Mouse (Mus musculus): ENCODE measurements around the gene Nr1i3. TPM values are rescaled to one million over a fixed set of nuclear protein-coding genes. Genes with fewer than 3 reads are reported as not detected.

Nr1i3 gene
- polyA plus RNA-seq, 1 experiment from 2014 or later, result 0.19 TPM

GRCm38 (mm10) chr1:171246709-171247452 lies 33.1 kb downstream of the Nr1i3 start:
- no peaks in the 10 kb centered on the region for H3K9me3 ChIP-seq (ENCODE audit: control insufficient read depth, low read length)
- peak overlapping the region; percentile 93 for H3K4me3 ChIP-seq (ENCODE audit: low read length)
- peak overlapping the region; percentile 96 for H3K27ac ChIP-seq (ENCODE audit: low read length)
- peak; percentile 92 for ATAC-seq (ENCODE audit: low read depth)
- WGBS, result 0% methylated on average over 41 of the region's 41 CpGs
- peak overlapping the region; percentile 94 for H3K9ac ChIP-seq (ENCODE audit: low read length)
- peak overlapping the region; percentile 81 for H3K4me2 ChIP-seq (ENCODE audit: low read depth, low read length)
- peaks cover 25% of the 10 kb centered on the region for H3K36me3 ChIP-seq (ENCODE audit: control insufficient read depth, insufficient read depth, low read length)
- peaks cover 45% of the 10 kb centered on the region for H3K4me1 ChIP-seq (replicated peaks; ENCODE audit: control insufficient read depth, insufficient read depth, low read length)
- no peaks in the 10 kb centered on the region for H3K27me3 ChIP-seq (ENCODE audit: control insufficient read depth, insufficient read depth, low read depth, low read length)

GRCm38 (mm10) chr1:171247453-171247841 lies 33.7 kb downstream of the Nr1i3 start:
- peak overlapping the region; percentile 64 for H3K9ac ChIP-seq (ENCODE audit: low read length)
- ATAC-seq (ENCODE audit: low read depth), result peak; percentile 3
- H3K9me3 ChIP-seq (ENCODE audit: control insufficient read depth, low read length), result no peaks in the 10 kb centered on the region
- H3K27me3 ChIP-seq (ENCODE audit: control insufficient read depth, insufficient read depth, low read depth, low read length), result no peaks in the 10 kb centered on the region
- peak overlapping the region; percentile 93 for H3K4me3 ChIP-seq (ENCODE audit: low read length)
- peaks cover 48% of the 10 kb centered on the region for H3K4me1 ChIP-seq (replicated peaks; ENCODE audit: control insufficient read depth, insufficient read depth, low read length)
- 7% methylated on average over 13 of the region's 13 CpGs for WGBS
- peak overlapping the region; percentile 64 for H3K4me2 ChIP-seq (ENCODE audit: low read depth, low read length)
- peak overlapping the region; percentile 96 for H3K27ac ChIP-seq (ENCODE audit: low read length)
- H3K36me3 ChIP-seq (ENCODE audit: control insufficient read depth, insufficient read depth, low read length), result peaks cover 21% of the 10 kb centered on the region

DNA sequence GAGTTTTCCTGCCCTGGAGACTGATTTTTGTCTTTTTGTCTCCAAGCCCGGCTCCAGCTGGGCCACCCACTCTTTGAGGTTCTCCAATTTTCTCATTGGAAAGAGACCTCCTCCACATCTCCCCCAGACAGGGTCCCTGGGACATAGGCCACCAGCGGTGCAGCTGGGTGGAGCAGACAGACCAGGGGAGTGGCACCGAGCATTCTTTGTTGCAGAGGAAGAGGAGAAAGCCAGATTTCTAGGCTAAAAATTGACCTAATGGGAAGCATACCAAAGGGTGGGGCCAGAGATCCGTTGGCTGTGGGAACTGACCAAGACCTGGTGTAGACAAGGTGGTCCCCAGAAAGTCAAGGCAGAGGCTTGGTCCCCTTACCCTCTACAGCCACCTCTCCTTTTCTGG lies 34.1 kb downstream of the Nr1i3 start:
- Histone ChIP-seq H3K27me3 (ENCODE audit: control insufficient read depth, insufficient read depth, low read depth, low read length) (no peaks in the 10 kb centered on the region), H3K4me2 (ENCODE audit: low read depth, low read length) (peak overlapping the region; percentile 64), H3K4me3 (ENCODE audit: low read length) (peak overlapping the region; percentile 93), H3K9ac (ENCODE audit: low read length) (peak overlapping the region; percentile 64; the same call in 1 of the 2 replicates), H3K36me3 (ENCODE audit: control insufficient read depth, insufficient read depth, low read length) (peaks cover 18% of the 10 kb centered on the region), H3K27ac (ENCODE audit: low read length) (peak overlapping the region; percentile 96), H3K4me1 (replicated peaks; ENCODE audit: control insufficient read depth, insufficient read depth, low read length) (peaks cover 48% of the 10 kb centered on the region), H3K9me3 (ENCODE audit: control insufficient read depth, low read length) (no peaks in the 10 kb centered on the region)
- 28% methylated on average over 4 of the region's 4 CpGs for WGBS
- no peak for ATAC-seq (ENCODE audit: low read depth)

DNA sequence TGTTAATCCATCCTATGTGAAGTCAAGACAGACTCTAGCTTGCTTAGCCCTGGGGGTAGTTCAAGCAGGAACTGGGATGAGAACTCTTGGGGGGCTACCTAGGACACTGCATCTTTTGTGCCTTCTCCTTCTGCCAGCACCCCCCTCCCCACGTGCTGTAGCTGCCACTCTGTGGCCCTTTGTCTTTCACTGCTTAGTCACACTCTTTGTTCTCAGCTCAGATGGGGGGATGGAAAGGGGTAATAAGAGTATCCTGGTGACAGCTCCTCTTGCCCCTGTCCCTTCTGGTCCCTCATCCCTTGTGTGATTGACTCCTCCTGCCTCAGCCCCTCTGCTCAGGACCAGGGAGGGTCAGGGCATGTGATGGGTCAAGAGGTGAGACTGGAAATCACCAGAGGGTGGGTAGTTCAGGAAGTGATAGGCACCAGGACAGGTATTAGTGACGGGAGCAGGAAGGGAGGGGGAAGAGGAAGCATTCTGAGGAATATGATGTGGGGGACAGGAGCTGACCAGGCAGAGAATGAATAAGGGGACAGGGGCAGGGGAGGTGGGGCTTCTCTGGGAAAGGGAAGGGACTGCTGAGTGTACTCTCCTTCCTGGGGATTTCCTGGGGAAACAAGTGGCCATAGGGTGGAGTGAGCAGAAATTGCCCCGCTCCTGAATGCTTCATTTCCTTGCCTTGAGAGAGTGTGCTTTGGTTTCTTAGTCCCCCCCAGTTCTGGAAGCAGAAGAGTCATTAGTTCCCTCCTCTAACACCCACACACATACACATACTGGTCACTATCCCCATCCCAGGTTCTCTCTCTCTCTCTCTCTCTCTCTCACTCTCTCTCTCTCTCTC lies 34.8 kb downstream of the Nr1i3 start:
- H3K36me3 ChIP-seq (ENCODE audit: control insufficient read depth, insufficient read depth, low read length), result peaks cover 11% of the 10 kb centered on the region; the same call in 1 of the 2 replicates
- H3K9ac ChIP-seq (ENCODE audit: low read length), result no peak overlapping the region
- H3K4me1 ChIP-seq (replicated peaks; ENCODE audit: control insufficient read depth, insufficient read depth, low read length), result peaks cover 48% of the 10 kb centered on the region
- WGBS, result 60% methylated on average over 3 of the region's 3 CpGs
- H3K4me3 ChIP-seq (ENCODE audit: low read length), result no peak overlapping the region
- no peaks in the 10 kb centered on the region for H3K27me3 ChIP-seq (ENCODE audit: control insufficient read depth, insufficient read depth, low read depth, low read length)
- H3K4me2 ChIP-seq (ENCODE audit: low read depth, low read length), result 0 out of 2 replicates have a peak overlapping the region, but pooled peaks have one; percentile 8
- no peaks in the 10 kb centered on the region for H3K9me3 ChIP-seq (ENCODE audit: control insufficient read depth, low read length)
- ATAC-seq (ENCODE audit: low read depth), result no peak
- peak overlapping the region; percentile 96 for H3K27ac ChIP-seq (ENCODE audit: low read length)

DNA sequence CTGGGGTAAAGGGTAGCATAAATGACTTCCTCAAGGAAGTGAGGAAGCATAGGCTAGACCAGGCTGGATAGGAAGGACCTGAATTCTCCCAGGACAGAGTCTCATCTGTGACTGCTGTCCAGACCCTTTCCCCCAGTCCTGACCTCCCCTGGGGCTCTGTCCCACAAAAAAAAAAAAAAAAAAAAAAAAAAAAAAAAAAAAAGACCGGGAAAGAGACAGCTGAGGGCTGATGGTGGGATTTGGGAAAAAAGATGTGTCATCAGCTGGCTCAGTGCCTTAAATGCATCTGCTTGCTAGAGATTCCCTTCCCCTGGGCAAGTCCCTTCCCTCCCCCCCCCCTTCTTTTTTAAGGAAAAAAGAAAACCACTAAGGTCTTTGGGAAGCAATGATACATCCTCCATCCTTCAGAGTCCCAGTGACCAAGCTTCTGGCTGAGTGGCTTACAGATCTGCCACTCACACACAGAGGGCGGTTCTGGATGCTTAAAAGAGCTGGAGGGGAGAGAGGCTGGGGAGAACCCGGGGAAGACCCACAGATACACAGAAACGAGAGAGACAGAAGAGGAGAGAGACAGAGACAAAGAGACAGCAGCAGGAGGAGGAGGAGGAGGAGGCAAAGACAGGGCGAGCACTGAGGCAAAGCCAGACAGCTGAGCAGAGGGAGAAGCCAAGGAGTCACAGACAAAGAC lies 36.3 kb downstream of the Nr1i3 start, which contains the start of gene Adamts4:
Adamts4 (plus strand) TSS at position 509 of the 688 bp plus-strand sequence.
- peak within 1 kb of the TSS; percentile 60 for H3K4me2 ChIP-seq (ENCODE audit: low read depth, low read length)
- ATAC-seq (ENCODE audit: low read depth), result no peak
- 14% methylated on average over 5 of the region's 5 CpGs for WGBS
- no peaks in the 10 kb centered on the region for H3K27me3 ChIP-seq (ENCODE audit: control insufficient read depth, insufficient read depth, low read depth, low read length)
- peaks cover 48% of the 10 kb centered on the region for H3K4me1 ChIP-seq (replicated peaks; ENCODE audit: control insufficient read depth, insufficient read depth, low read length)
- H3K4me3 ChIP-seq (ENCODE audit: low read length), result peak within 1 kb of the TSS; percentile 42
- peaks cover 2% of the 10 kb centered on the region; the same call in 1 of the 2 replicates for H3K36me3 ChIP-seq (ENCODE audit: control insufficient read depth, insufficient read depth, low read length)
- H3K9ac ChIP-seq (ENCODE audit: low read length), result peak within 1 kb of the TSS; percentile 34
- H3K9me3 ChIP-seq (ENCODE audit: control insufficient read depth, low read length), result no peaks in the 10 kb centered on the region
- peak within 1 kb of the TSS; percentile 96 for H3K27ac ChIP-seq (ENCODE audit: low read length)

DNA sequence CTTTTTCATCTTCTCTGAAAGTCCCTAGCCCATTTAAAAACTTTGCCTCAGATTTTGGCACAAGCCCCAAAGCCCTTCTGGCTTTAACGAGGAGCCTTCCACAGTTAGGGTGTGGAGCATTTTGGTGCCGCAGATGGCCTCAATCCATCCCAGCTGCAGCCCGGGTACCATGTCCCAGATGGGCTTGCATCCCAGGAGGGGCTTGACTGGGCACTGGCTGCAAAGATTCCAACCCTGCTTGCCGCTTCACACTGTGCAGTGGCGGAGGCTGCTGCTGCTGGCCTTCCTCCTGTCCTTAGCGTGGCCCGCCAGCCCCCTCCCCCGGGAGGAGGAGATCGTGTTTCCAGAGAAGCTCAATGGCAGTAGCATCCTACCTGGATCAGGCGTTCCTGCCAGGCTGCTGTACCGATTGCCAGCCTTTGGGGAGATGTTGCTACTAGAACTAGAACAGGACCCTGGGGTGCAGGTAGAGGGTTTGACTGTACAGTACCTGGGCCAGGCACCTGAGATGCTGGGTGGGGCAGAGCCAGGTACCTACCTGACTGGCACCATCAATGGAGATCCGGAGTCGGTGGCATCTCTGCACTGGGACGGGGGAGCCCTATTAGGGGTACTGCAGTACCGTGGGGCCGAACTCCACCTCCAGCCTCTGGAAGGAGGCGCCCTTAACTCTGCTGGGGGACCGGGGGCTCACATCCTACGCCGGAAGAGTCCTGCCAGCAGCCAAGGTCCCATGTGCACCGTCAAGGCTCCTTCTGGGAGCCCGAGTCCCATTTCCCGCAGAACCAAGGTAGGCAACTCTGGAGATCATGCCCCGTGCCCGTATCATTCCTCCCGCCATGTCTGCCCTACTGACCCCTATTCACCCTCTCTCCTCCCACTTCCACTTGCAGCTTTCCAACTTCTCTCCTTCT lies 37.2 kb downstream of the Nr1i3 start, which contains the start of gene Ndufs2:
Ndufs2 (minus strand) TSS at position 709 of the 914 bp plus-strand sequence.
- Histone ChIP-seq H3K27ac (ENCODE audit: low read length) (peak within 1 kb of the TSS; percentile 96), H3K4me1 (replicated peaks; ENCODE audit: control insufficient read depth, insufficient read depth, low read length) (peaks cover 43% of the 10 kb centered on the region), H3K36me3 (ENCODE audit: control insufficient read depth, insufficient read depth, low read length) (no peaks in the 10 kb centered on the region), H3K9ac (ENCODE audit: low read length) (peak within 1 kb of the TSS; percentile 34), H3K27me3 (ENCODE audit: control insufficient read depth, insufficient read depth, low read depth, low read length) (no peaks in the 10 kb centered on the region), H3K4me2 (ENCODE audit: low read depth, low read length) (peak within 1 kb of the TSS; percentile 60), H3K9me3 (ENCODE audit: control insufficient read depth, low read length) (no peaks in the 10 kb centered on the region), H3K4me3 (ENCODE audit: low read length) (peak within 1 kb of the TSS; percentile 42)
- no peak for ATAC-seq (ENCODE audit: low read depth)
- 19% methylated on average over 26 of the region's 26 CpGs for WGBS

DNA sequence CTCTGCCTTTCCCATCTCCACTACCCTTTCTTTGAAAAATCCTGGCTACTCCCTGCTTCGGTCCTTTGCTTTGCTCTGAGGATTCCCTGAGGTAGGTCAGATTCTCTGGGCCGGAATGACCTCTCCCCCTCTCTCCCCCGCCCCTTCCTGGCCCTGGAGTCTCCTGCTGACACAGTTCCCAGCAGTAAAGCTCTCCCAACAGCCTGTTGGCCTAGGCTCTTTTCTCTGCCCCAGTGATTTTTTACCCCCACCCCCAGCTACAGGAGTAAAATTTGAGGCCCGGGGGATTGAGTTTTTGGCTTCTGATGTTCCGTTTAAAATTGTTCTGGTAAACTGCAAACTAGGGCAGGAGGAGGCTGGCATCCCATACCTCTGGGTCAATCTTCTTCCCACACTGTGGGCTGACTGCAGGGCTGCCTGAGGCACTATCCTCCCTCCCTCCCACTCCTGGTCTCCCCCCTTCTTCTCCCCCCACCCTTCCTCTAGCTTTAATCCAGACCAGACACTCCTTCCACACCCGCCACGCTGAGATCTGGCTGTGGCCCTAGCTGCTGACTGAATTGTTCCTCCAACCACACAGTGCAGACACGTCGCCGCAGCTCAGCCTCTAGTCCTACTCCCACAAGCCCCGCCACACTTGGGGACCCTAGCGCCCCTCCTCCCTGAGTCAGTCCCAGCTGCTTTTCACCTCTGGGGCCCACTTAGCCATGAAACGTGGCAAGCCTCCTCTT lies 38.0 kb downstream of the Nr1i3 start:
- Histone ChIP-seq H3K4me3 (ENCODE audit: low read length) (peak overlapping the region; percentile 42), H3K9ac (ENCODE audit: low read length) (peak overlapping the region; percentile 34), H3K9me3 (ENCODE audit: control insufficient read depth, low read length) (no peaks in the 10 kb centered on the region), H3K4me1 (replicated peaks; ENCODE audit: control insufficient read depth, insufficient read depth, low read length) (peaks cover 39% of the 10 kb centered on the region), H3K27ac (ENCODE audit: low read length) (peak overlapping the region; percentile 96), H3K27me3 (ENCODE audit: control insufficient read depth, insufficient read depth, low read depth, low read length) (no peaks in the 10 kb centered on the region), H3K36me3 (ENCODE audit: control insufficient read depth, insufficient read depth, low read length) (no peaks in the 10 kb centered on the region), H3K4me2 (ENCODE audit: low read depth, low read length) (peak overlapping the region; percentile 60)
- 16% methylated on average over 13 of the region's 13 CpGs for WGBS
- peak; percentile 46 for ATAC-seq (ENCODE audit: low read depth)

DNA sequence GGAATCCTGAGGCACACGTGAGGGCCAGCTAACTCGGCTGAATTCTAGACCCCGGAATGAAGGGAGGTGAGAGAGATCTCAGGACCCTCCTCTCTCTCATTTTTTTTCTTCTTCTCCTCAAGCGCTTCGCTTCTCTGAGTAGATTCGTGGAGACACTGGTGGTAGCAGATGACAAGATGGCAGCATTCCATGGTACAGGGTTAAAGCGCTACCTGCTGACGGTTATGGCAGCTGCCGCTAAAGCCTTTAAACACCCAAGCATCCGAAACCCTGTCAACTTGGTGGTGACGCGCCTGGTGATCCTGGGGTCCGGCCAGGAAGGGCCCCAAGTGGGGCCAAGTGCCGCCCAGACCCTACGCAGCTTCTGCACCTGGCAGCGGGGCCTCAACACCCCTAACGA lies 38.6 kb downstream of the Nr1i3 start:
- Histone ChIP-seq H3K9me3 (ENCODE audit: control insufficient read depth, low read length) (no peaks in the 10 kb centered on the region), H3K4me1 (replicated peaks; ENCODE audit: control insufficient read depth, insufficient read depth, low read length) (peaks cover 39% of the 10 kb centered on the region), H3K4me2 (ENCODE audit: low read depth, low read length) (peak overlapping the region; percentile 60; the same call in 1 of the 2 replicates), H3K9ac (ENCODE audit: low read length) (peak overlapping the region; percentile 34), H3K36me3 (ENCODE audit: control insufficient read depth, insufficient read depth, low read length) (no peaks in the 10 kb centered on the region), H3K27me3 (ENCODE audit: control insufficient read depth, insufficient read depth, low read depth, low read length) (no peaks in the 10 kb centered on the region), H3K4me3 (ENCODE audit: low read length) (0 out of 2 replicates have a peak overlapping the region, but pooled peaks have one; percentile 42), H3K27ac (ENCODE audit: low read length) (peak overlapping the region; percentile 96)
- WGBS, result 44% methylated on average over 17 of the region's 17 CpGs
- no peak for ATAC-seq (ENCODE audit: low read depth)

All from lung, embryonic 16.5 days (tissue).